Mouse (Mus musculus) retina, adult 2 months (tissue): ENCODE results near the gene Ceacam16.

ENCODE experiments used
- DNase-seq: peaks from one replicate; pipeline ENCODE4 v3.0.0-alpha.2; 2012; ENCODE audit warnings: low read depth, low spot score

Ceacam16 gene

GRCm38 (mm10) chr7:19816224-19816771 is 44.8 kb downstream of the Ceacam16 start:
- no peak for DNase-seq

GRCm38 (mm10) chr7:19815296-19816223 is 45.5 kb downstream of the Ceacam16 start:
- DNase-seq = no peak

- no peak for DNase-seq
Measured at GRCm38 (mm10) chr7:19813579-19814122, 47.4 kb downstream of the Ceacam16 start.

- DNase-seq = no peak
Measured at GRCm38 (mm10) chr7:19813161-19813560, 47.9 kb downstream of the Ceacam16 start.

- DNase-seq = no peak
Measured at GRCm38 (mm10) chr7:19811114-19811513, 50.0 kb downstream of the Ceacam16 start.

- no peak for DNase-seq
Measured at GRCm38 (mm10) chr7:19809369-19809768, 51.7 kb downstream of the Ceacam16 start.

GRCm38 (mm10) chr7:19806356-19806969 is 54.6 kb downstream of the Ceacam16 start:
- DNase-seq = no peak

- no peak for DNase-seq
Measured at GRCm38 (mm10) chr7:19802995-19803394, 58.1 kb downstream of the Ceacam16 start.
